Mouse (Mus musculus) embryonic facial prominence, embryonic 13.5 days (tissue): Measurements from ENCODE around the gene Prl2c3. TPM values are rescaled to one million over a fixed set of nuclear protein-coding genes. Genes with fewer than 3 reads are reported as not detected.
"Not testable (repeated sequence)": the region's sequence is repeated elsewhere in the genome, so short reads cannot be mapped to it uniquely, and the experiment has no call there.

ENCODE experiments used
- ATAC-seq: fragments of 200-750 bp; cut with Nextera tagmentation; 2 replicates; pipeline ENCODE4 v1.8.0; 2017; ENCODE audit warnings: low read depth; ENCODE audit not compliant: insufficient number of reproducible peaks, insufficient read depth, low FRiP score, low TSS enrichment
- H3K27ac ChIP-seq: fragments of 300-500 bp; sonication (generic); 2 replicates; pipeline ENCODE4 v1.5.1; 2015; ENCODE audit warnings: moderate library complexity, mild to moderate bottlenecking, inconsistent platforms
- H3K27me3 ChIP-seq: fragments of 300-500 bp; sonication (generic); 2 replicates; pipeline ENCODE4 v1.6.1; 2015; ENCODE audit warnings: mild to moderate bottlenecking, inconsistent platforms
- H3K36me3 ChIP-seq: fragments of 300-500 bp; sonication (generic); 2 replicates; pipeline ENCODE4 v1.6.1; 2015; ENCODE audit warnings: mild to moderate bottlenecking, inconsistent platforms
- H3K4me1 ChIP-seq: fragments of 300-500 bp; sonication (generic); 2 replicates; pipeline ENCODE4 v1.6.1; 2015; ENCODE audit warnings: inconsistent platforms
- H3K4me2 ChIP-seq: fragments of 300-500 bp; sonication (generic); 2 replicates; pipeline ENCODE4 v1.6.1; 2015; ENCODE audit warnings: moderate library complexity, mild to moderate bottlenecking, inconsistent platforms
- H3K4me3 ChIP-seq: fragments of 300-500 bp; sonication (generic); 2 replicates; pipeline ENCODE4 v1.5.1; 2015; ENCODE audit warnings: mild to moderate bottlenecking, inconsistent platforms
- H3K9ac ChIP-seq: fragments of 300-500 bp; sonication (generic); 2 replicates; pipeline ENCODE4 v1.6.1; 2015; ENCODE audit warnings: mild to moderate bottlenecking, inconsistent platforms
- H3K9me3 ChIP-seq: fragments of 300-500 bp; sonication (generic); 2 replicates; pipeline ENCODE4 v1.6.1; 2016; ENCODE audit warnings: inconsistent platforms
- WGBS: fragments of 180-500 bp; shearing (Covaris S2); methylation state at CpG from one replicate; pipeline ENCODE4 v1.1.7; 2015; ENCODE audit warnings: mixed read lengths; 5-methylcytosine and 5-hydroxymethylcytosine counted together
- polyA plus RNA-seq: library from polyadenylated mRNA; unstranded; fragments of >200 nt; fragmentation: Nextera tagmentation; extraction: Ambion mirVana; gene quantifications from 2 replicates; pipeline ENCODE4 v1.2.1, GENCODE M21; 2015

Prl2c3 gene
- polyA plus RNA-seq, 1 experiment from 2014 or later = not detected

GRCm38 (mm10) chr13:12769442-12770091 is 30.3 kb downstream of the Prl2c3 start:
- not testable (repeated sequence) for H3K9me3 ChIP-seq, H3K4me1 ChIP-seq, H3K36me3 ChIP-seq, H3K4me3 ChIP-seq, H3K27ac ChIP-seq, H3K27me3 ChIP-seq, H3K9ac ChIP-seq, H3K4me2 ChIP-seq
- ATAC-seq = 0 out of 2 replicates have a peak, but pooled peaks have one; percentile 20
- 79% methylated on average over 6 of the region's 6 CpGs for WGBS

Other genes with a start within 250 kb of the Prl2c3 start
- gene Ero1lb, start 234.2 kb downstream of the Prl2c3 start, polyA plus RNA-seq = 6.6 and 6.9 TPM in 2 replicates
- 0.52 and 0.67 TPM in 2 replicates for gene Prl2c2, start 205.3 kb upstream of the Prl2c3 start, polyA plus RNA-seq